Mouse (Mus musculus): ENCODE data around the gene Rab21. TPM values are rescaled to one million over a fixed set of nuclear protein-coding genes. Genes with fewer than 3 reads are reported as not detected.
A peak's percentile ranks its signal among the peaks of the same experiment; 100 is the strongest.

The Rab21 gene
- total RNA-seq, 2 experiments from 2014 or later: 56.4 to 62.2 TPM

DNA sequence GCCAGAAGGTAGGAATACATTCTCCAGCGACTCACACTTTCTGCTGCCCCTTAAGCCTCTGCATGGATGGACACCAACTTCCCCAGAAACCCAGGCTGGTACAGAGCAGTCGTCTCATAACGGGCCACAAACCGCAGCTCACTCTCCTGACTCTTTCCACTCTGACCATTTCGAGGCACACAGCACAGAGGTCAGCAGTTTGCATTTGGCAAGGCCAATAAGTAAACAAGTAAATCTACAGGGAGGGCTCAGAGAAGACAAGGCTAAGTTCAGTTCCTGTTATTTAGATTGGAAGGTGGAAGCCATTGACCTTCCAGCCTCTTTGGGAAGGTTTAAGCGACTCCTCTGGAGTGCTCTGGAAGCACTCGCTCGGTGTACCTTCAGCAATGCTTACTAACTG lies 26.5 kb downstream of the Rab21 start:
- DNase-seq (ENCODE audit: low spot score): no peak

DNA sequence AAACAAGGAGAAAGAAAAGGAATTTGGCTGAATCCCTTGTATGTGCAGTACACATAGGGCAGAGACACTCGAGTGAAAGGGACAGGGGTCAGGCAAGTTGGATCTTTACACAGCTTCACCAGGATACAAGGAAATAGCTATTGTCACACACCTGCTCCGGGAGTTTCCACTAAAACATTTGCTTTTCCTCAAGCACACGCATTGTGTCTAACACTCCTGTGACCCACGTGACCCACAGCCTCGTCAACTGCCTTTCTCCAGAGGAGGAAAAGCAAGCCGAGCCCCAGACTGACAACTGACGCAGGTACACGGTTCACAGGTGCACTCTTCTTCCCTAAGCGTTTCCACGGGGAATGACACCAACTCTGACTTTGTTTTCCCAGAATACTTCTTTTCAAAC lies 31.2 kb downstream of the Rab21 start:
- DNase-seq (ENCODE audit: low spot score): no peak

- no peak for DNase-seq (ENCODE audit: low spot score)
These were observed 34.0 kb downstream of the Rab21 start for GRCm38 (mm10) chr10:115281381-115281780.

- no peak for DNase-seq (ENCODE audit: low spot score)
These were observed 43.7 kb downstream of the Rab21 start for GRCm38 (mm10) chr10:115271649-115272048.

DNA sequence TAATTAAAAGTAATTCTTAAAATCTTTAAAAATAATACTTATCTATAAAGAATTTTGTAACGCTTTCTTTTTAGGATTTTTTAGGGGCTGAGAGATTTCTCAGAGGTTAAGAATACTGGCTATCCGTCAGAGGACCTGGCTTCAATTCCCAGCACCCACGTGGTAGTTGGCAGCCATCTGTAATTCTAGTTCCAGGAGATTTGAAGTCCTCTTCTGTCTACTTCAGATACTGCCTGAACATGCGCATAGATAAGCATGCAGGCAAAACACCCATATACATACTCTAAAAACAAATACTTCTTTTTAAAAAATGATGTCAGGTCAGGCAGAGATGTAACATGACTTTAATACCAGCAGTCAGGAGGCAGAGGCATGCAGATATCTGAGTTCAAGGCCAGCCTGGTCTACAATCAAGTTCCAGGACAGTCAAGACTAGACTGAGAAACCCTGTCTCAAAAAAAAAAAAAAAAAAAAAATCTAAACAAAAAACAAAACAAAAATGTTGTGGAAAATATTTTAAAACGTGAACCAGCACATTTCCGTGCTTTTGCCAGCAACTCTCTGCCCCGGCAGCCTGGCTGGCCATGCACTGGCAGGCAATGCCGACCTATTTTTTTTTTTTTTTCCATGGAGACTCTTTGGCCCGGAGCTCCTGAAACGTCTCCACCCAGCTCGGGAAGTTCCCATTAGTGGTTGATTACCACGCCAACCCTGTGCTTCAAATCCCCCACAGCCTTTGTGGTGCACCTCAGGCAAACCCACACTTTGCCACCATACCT lies 44.6 kb downstream of the Rab21 start:
- no peak for DNase-seq (ENCODE audit: low spot score)

GRCm38 (mm10) chr10:115262926-115263562 lies 52.4 kb downstream of the Rab21 start:
- DNase-seq (ENCODE audit: low spot score): no peak

GRCm38 (mm10) chr10:115262261-115262660 lies 53.1 kb downstream of the Rab21 start:
- DNase-seq (ENCODE audit: low spot score): no peak

GRCm38 (mm10) chr10:115261428-115261827 lies 54.0 kb downstream of the Rab21 start:
- no peak for DNase-seq (ENCODE audit: low spot score)

DNA sequence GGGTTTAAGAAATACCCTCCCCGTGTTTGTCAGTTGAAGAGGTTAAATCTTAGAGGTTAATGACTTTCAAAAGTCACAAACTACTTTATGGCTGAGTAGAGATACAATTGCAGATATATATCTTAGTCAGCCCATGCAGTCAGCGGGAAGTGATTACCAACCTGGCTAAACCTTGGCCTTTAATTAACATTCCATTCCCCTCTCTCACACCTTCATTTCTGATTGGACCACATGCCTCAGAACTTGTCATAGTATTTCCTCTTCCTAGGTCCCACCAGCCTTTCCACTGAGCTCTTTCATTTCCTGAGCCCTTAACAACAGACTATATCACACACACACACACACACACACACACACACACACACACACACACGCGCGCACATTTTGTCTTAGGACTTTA lies 59.2 kb downstream of the Rab21 start:
- no peak for DNase-seq (ENCODE audit: low spot score)

DNA sequence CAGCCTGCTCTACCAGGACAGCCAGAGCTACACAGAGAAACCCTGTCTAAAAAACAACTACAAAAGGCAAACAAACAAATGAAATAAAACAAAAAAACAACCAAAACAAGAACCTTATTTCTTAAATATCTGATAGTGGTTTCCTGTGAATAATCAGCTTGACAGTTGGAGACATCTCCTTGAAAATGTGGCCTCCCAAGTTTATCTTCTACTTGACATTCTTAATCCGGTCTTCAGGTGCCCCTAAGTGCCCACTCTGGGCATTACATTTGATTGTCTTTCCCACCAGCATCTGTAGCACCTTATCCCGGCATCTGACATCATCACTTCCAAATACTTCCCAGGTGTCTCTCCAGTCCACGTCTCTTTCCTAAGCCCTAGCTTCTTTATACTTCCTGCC lies 61.9 kb downstream of the Rab21 start:
- DNase-seq (ENCODE audit: low spot score): no peak

DNA sequence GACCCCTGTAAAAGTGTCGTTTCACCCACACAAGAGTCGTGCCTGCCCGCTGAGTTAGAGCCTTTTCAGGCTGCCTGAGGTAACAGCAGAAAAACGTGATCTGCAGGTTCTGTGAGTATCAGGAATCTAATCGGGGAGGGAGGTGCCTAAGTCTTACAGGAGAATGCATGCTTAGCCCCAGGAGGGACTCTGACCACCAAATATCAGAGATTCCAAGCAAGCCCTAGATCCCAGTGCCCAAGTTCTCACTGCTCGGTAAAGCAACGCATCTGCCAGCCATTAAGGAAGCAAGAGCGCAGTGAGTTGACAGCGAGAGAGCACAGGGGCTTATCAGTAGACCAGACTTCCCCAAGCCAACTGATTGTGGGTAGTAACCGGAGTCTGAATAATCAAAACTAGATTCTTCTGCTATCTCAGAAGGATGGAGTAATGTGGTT lies 63.1 kb downstream of the Rab21 start:
- DNase-seq (ENCODE audit: low spot score): no peak

GRCm38 (mm10) chr10:115251088-115251934 lies 64.1 kb downstream of the Rab21 start, which contains the start of gene Tbc1d15:
Tbc1d15 (minus strand) TSS chr10:115251467.
- DNase-seq (ENCODE audit: low spot score): peak; percentile 98

DNA sequence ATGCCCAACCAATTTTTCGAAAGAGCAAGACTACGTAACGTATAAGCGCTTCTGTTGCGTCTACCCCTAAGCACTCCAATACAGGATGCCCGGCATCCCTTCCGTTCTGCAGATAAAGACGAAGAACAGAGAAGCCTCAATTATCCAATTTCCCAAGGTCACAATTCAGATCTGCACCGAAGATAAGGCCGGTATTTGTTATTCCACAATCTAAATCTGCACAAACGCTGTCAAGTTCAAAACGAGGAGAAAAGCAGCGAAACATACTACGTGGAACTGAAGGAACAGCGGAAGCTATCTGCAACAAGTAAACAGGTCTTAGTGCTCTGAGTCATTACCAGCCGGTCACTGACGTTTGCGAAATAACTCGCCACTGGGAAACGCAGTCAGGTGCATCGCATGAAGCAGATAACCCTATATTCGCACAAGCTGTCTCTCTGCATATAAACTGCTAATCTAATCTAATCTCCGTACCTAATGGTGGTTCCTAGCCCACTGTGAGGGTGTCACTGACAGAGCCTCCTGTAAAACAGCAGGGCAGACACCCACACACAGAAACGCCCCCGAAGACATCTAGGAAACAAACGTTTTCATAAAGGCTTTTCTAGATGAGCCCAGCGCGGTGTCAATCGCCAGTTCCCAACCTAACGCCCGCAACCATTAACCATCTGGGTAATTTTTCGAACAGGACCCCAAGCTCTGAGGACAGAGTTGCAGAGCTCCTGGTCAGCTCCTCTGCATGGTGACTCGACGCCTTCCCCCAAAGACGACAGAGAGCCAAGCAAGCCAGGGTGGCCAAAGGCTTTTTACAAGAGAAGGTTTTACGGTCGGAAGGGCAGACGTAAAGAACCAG lies 64.9 kb downstream of the Rab21 start:
- DNase-seq (ENCODE audit: low spot score): no peak

GRCm38 (mm10) chr10:115248041-115248440 lies 67.4 kb downstream of the Rab21 start:
- no peak for DNase-seq (ENCODE audit: low spot score)

DNA sequence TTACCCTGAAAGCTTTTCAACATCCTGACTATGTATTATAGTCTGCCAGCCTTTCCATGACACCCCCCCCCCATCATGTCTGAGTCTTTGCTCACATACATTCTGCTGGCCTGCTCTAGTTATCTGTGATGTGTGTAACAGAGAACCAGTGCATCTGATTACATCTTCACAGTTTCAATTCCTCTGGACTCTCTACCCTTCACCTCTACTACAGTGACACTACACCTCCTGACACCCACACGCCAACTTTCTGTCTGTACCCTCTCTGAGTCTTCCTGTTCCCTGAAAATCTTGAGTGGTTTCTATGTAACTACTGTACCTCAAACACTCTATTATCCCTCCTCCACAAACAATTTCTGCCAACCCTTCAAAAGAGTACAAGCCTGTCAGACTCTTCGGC lies 69.9 kb downstream of the Rab21 start:
- no peak for DNase-seq (ENCODE audit: low spot score)

DNA sequence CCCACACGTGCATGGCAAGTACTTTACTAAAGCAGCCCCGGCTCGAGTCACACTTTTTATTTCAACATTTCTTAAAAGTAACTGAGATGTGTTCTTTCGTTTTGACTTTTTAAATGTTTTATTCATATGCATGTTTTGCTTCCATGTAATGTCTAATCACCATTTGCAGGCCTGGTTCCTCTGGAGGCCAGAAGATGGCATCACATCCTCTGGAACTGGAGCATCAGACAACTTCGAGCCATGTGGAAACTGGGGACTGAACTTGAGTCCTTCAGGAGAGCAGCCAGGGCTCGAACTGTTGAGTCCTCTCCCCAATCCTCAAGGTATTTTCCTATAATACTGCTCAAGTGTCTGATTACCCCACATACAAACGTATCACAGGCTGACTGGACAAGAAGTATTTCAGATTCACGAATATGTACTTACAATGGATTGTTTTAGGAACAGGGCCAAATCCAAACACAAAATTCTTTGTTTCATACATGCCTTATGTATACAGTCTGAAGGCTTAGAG lies 74.3 kb downstream of the Rab21 start:
- no peak for DNase-seq (ENCODE audit: low spot score)

- DNase-seq (ENCODE audit: low spot score): no peak
These were observed 77.5 kb downstream of the Rab21 start for GRCm38 (mm10) chr10:115237931-115238330.

Data from gastrocnemius, adult 18-20 months (tissue).